Mouse (Mus musculus): ENCODE measurements around the gene Foxf2. TPM values are rescaled to one million over a fixed set of nuclear protein-coding genes. Genes with fewer than 3 reads are reported as not detected.

Gene Foxf2
- 17.7 and 20.1 TPM in 2 replicates for polyA plus RNA-seq (2015; fragmentation: Nextera tagmentation; extraction: Ambion mirVana)

DNA sequence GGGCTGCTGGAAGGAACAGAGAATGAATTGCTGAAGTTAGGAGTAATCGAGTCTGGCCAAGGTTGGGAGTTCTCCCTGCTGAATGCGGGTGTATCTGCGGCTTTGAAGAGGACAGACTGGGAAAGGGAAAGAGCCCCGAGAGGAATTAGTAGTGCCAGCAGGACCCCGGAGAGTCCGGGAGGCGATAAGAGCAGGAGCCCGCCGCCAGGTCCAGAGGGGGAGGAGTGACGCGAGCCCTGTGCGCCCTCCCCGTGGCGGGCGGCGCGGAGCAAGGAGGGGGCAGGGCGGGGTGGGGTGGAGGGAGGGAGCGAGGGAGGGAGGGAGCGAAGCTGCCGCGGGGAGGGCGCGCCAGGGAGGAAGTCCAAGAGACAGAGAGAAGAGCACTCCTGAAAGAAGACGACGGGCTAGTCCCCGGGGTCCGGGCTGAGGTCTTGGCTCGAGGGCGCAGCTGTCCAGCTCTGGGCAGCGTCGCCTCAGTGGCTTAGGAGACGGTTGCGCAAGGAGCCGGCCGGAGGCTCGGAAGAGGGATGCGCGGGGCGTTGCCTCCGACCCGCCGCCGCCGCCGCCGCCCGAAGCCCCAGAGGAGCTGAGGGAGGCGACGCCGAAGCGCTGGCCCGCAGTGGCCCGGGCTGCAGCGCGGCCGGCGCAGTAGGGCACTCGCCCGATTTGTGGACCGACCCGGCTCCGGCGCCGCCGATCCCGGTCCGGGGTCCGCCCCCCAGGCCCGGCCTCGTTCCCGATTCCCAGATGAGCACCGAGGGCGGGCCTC is at the start of gene Foxf2:
Foxf2 (plus strand) TSS at position 484 of the 769 bp plus-strand sequence.
- Histone ChIP-seq H3K4me1 (replicated peaks) (peaks cover 28% of the 10 kb centered on the region), H3K36me3 (no peaks in the 10 kb centered on the region), H3K4me3 (replicated peaks) (peak within 1 kb of the TSS; percentile 60), H3K4me2 (replicated peaks) (peak within 1 kb of the TSS; percentile 84), H3K27ac (peak within 1 kb of the TSS; percentile 87), H3K27me3 (replicated peaks) (peaks cover 79% of the 10 kb centered on the region), H3K9ac (peak within 1 kb of the TSS; percentile 72), H3K9me3 (no peaks in the 10 kb centered on the region)
- ATAC-seq: peak; percentile 72
- under 1% methylated on average over 71 of the region's 74 CpGs for WGBS

DNA sequence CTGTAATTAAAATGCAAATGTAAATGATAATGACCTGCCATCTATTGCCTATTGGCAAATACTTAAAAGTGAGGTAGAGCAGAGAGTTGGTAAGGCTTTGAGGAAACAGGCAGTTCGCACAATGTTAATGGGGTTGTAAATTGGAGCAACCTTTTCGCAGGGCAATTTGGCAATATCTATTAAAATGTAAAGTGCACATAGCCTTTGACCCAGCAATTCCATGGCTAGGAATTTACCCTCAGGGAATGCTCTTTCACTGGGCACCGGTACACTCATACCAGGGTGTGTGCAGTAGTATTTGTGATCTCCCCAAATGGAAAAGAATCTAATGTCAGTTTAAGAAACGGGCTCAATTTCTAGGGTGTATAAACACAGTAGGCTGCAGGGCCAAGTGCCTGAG is 48.9 kb upstream of the Foxf2 start:
- Histone ChIP-seq H3K9me3 (no peaks in the 10 kb centered on the region), H3K4me3 (replicated peaks) (no peak overlapping the region), H3K27me3 (replicated peaks) (no peaks in the 10 kb centered on the region), H3K9ac (no peak overlapping the region), H3K4me1 (replicated peaks) (0 out of 2 replicates have a peak, but pooled peaks cover 4% of the 10 kb centered on the region), H3K36me3 (no peaks in the 10 kb centered on the region), H3K4me2 (replicated peaks) (no peak overlapping the region), H3K27ac (no peak overlapping the region)
- ATAC-seq: no peak
- WGBS: 52% methylated on average over 4 of the region's 4 CpGs

- Histone ChIP-seq H3K4me1 (replicated peaks) (0 out of 2 replicates have a peak, but pooled peaks cover 4% of the 10 kb centered on the region), H3K27ac (no peak overlapping the region), H3K4me2 (replicated peaks) (no peak overlapping the region), H3K4me3 (replicated peaks) (no peak overlapping the region), H3K9ac (no peak overlapping the region), H3K36me3 (no peaks in the 10 kb centered on the region), H3K27me3 (replicated peaks) (no peaks in the 10 kb centered on the region), H3K9me3 (no peaks in the 10 kb centered on the region)
- ATAC-seq: no peak
- 42% methylated on average over 6 of the region's 6 CpGs for WGBS
Observed at GRCm38 (mm10) chr13:31577576-31577975, 48.0 kb upstream of the Foxf2 start.

GRCm38 (mm10) chr13:31578389-31578788 is 47.2 kb upstream of the Foxf2 start:
- Histone ChIP-seq H3K9me3 (no peaks in the 10 kb centered on the region), H3K4me2 (replicated peaks) (no peak overlapping the region), H3K36me3 (no peaks in the 10 kb centered on the region), H3K4me3 (replicated peaks) (no peak overlapping the region), H3K27ac (no peak overlapping the region), H3K4me1 (replicated peaks) (0 out of 2 replicates have a peak, but pooled peaks cover 4% of the 10 kb centered on the region), H3K27me3 (replicated peaks) (no peaks in the 10 kb centered on the region), H3K9ac (no peak overlapping the region)
- WGBS: 49% methylated on average over 10 of the region's 10 CpGs
- peak; percentile 94 for ATAC-seq

GRCm38 (mm10) chr13:31579866-31580265 is 45.8 kb upstream of the Foxf2 start:
- H3K27ac ChIP-seq: no peak overlapping the region
- H3K27me3 ChIP-seq (replicated peaks): no peaks in the 10 kb centered on the region
- H3K9ac ChIP-seq: no peak overlapping the region
- no peak overlapping the region for H3K4me3 ChIP-seq (replicated peaks)
- no peaks in the 10 kb centered on the region for H3K36me3 ChIP-seq
- H3K9me3 ChIP-seq: no peaks in the 10 kb centered on the region
- no peak overlapping the region for H3K4me2 ChIP-seq (replicated peaks)
- ATAC-seq: peak; percentile 79
- WGBS: 50% methylated on average over 9 of the region's 9 CpGs
- H3K4me1 ChIP-seq (replicated peaks): 0 out of 2 replicates have a peak, but pooled peaks cover 4% of the 10 kb centered on the region

GRCm38 (mm10) chr13:31587341-31587740 is 38.3 kb upstream of the Foxf2 start:
- no peaks in the 10 kb centered on the region for H3K4me1 ChIP-seq (replicated peaks)
- no peaks in the 10 kb centered on the region for H3K36me3 ChIP-seq
- H3K4me2 ChIP-seq (replicated peaks): no peak overlapping the region
- no peaks in the 10 kb centered on the region for H3K27me3 ChIP-seq (replicated peaks)
- H3K9ac ChIP-seq: no peak overlapping the region
- H3K4me3 ChIP-seq (replicated peaks): no peak overlapping the region
- WGBS: 55% methylated on average over 5 of the region's 5 CpGs
- no peak for ATAC-seq
- no peaks in the 10 kb centered on the region for H3K9me3 ChIP-seq
- H3K27ac ChIP-seq: no peak overlapping the region

GRCm38 (mm10) chr13:31599576-31599975 is 26.0 kb upstream of the Foxf2 start:
- 78% methylated on average over 5 of the region's 5 CpGs for WGBS
- Histone ChIP-seq H3K27me3 (replicated peaks) (no peaks in the 10 kb centered on the region), H3K4me2 (replicated peaks) (no peak overlapping the region), H3K27ac (no peak overlapping the region), H3K9ac (no peak overlapping the region), H3K36me3 (no peaks in the 10 kb centered on the region), H3K4me3 (replicated peaks) (no peak overlapping the region), H3K9me3 (no peaks in the 10 kb centered on the region), H3K4me1 (replicated peaks) (no peaks in the 10 kb centered on the region)
- ATAC-seq: no peak

DNA sequence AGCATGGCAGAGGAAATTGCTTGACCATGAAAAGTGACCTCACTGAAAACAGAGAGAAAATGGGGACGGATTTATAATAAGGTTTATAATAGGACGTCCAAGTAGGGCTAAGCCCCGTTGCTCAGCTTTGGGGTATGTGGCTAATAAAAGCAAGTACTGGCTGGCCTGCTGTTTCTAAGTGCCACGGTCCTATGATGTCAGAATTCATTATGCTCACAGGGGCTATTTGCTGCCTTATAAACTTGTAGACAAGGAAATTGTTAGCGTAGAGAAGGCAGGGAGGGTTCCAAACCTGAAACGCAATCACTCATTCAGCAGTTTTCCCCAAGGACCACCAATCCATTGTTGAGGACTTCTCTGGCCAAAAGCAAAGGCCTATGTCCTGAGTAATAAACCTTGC is 21.7 kb upstream of the Foxf2 start:
- Histone ChIP-seq H3K36me3 (no peaks in the 10 kb centered on the region), H3K4me3 (replicated peaks) (no peak overlapping the region), H3K4me2 (replicated peaks) (no peak overlapping the region), H3K9me3 (no peaks in the 10 kb centered on the region), H3K4me1 (replicated peaks) (no peaks in the 10 kb centered on the region), H3K27ac (no peak overlapping the region), H3K9ac (no peak overlapping the region), H3K27me3 (replicated peaks) (no peaks in the 10 kb centered on the region)
- 84% methylated on average over 6 of the region's 6 CpGs for WGBS
- no peak for ATAC-seq

DNA sequence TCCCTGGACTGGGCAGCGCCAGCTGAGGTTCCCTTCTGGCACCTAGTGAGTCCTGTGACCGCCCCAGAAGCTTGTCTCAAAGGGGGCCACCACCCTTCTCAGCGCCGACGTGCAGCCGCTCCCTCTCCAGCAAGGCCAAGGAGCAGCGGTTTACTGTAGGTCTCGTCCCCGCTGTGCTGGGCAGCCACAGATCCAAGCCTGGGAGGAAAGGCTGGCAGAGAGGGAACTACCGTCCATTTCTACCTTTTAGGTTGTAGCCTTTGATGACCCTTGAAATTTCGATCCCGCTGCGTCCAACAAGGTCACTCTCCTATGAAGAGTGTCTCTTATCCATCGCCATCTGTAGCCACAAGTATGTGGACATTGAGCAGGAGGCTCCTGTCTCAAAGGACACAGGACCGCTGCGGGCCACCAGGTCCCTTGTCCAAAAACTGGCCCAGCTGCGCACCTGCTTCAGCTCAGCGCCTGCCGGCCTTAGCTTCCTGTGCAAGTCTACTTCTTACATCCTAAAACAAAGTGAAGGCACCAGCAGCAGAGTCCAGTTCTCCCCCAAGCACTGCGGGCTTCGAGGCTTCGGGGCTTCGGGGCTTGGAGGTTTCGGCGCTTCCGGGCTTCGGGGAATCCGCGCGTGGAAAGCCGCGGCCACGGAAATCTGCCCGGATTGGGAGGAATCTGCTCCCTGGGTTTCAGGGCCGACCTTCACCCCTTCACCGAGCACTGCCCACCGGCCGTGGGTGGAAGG is 10.7 kb upstream of the Foxf2 start:
- Histone ChIP-seq H3K9me3 (no peaks in the 10 kb centered on the region), H3K4me1 (replicated peaks) (peaks cover 7% of the 10 kb centered on the region; the same call in 1 of the 2 replicates), H3K4me2 (replicated peaks) (no peak overlapping the region), H3K36me3 (no peaks in the 10 kb centered on the region), H3K27me3 (replicated peaks) (peaks cover 55% of the 10 kb centered on the region), H3K27ac (no peak overlapping the region), H3K9ac (no peak overlapping the region), H3K4me3 (replicated peaks) (no peak overlapping the region)
- WGBS: 28% methylated on average over 38 of the region's 38 CpGs
- ATAC-seq: no peak

- ATAC-seq: no peak
- WGBS: 22% methylated on average over 17 of the region's 17 CpGs
- H3K4me1 ChIP-seq (replicated peaks): peaks cover 13% of the 10 kb centered on the region
- H3K36me3 ChIP-seq: no peaks in the 10 kb centered on the region
- H3K27ac ChIP-seq: no peak overlapping the region
- H3K27me3 ChIP-seq (replicated peaks): peaks cover 63% of the 10 kb centered on the region
- no peak overlapping the region for H3K4me2 ChIP-seq (replicated peaks)
- no peaks in the 10 kb centered on the region for H3K9me3 ChIP-seq
- H3K9ac ChIP-seq: no peak overlapping the region
- H3K4me3 ChIP-seq (replicated peaks): no peak overlapping the region
Observed at GRCm38 (mm10) chr13:31615561-31616165, 10.0 kb upstream of the Foxf2 start.

- Histone ChIP-seq H3K9me3 (no peaks in the 10 kb centered on the region), H3K27me3 (replicated peaks) (peaks cover 61% of the 10 kb centered on the region), H3K36me3 (no peaks in the 10 kb centered on the region), H3K4me3 (replicated peaks) (peak overlapping the region; percentile 39), H3K4me1 (replicated peaks) (peaks cover 16% of the 10 kb centered on the region), H3K4me2 (replicated peaks) (peak overlapping the region; percentile 77), H3K9ac (no peak overlapping the region), H3K27ac (no peak overlapping the region)
- WGBS: 3% methylated on average over 12 of the region's 12 CpGs
- ATAC-seq: no peak; the same call in 1 of the 2 replicates
Observed at GRCm38 (mm10) chr13:31618001-31618400, 7.6 kb upstream of the Foxf2 start.

DNA sequence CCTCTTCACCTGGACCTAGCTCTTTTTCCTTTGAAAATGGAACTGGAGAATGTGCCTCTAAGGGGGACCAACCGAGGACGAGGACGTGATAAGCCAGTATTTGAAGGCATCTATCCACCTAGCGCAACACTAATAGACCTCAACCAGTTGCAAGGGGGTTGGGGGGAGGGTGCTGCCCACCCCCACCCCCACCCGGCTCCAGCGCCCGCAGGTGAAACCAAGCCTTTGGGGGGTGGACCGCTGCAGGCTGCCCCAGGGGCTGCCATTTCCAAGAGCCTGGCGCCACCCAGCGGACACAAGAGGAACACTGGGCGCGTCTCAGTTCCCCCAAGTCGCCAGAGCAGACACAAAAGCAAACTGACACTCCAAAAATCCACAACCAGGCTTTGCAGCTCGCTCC is 7.2 kb upstream of the Foxf2 start:
- Histone ChIP-seq H3K4me3 (replicated peaks) (peak overlapping the region; percentile 39), H3K4me1 (replicated peaks) (peaks cover 16% of the 10 kb centered on the region), H3K27me3 (replicated peaks) (peaks cover 60% of the 10 kb centered on the region), H3K9ac (no peak overlapping the region), H3K27ac (peak overlapping the region; percentile 42; the same call in 1 of the 2 replicates), H3K9me3 (no peaks in the 10 kb centered on the region), H3K4me2 (replicated peaks) (peak overlapping the region; percentile 77), H3K36me3 (no peaks in the 10 kb centered on the region)
- peak; percentile 69 for ATAC-seq
- under 1% methylated on average over 14 of the region's 14 CpGs for WGBS
